Mouse (Mus musculus): ENCODE measurements around the gene A630076J17Rik. TPM values are rescaled to one million over a fixed set of nuclear protein-coding genes. Genes with fewer than 3 reads are reported as not detected.

A630076J17Rik gene
- not detected for polyA plus RNA-seq (2015; fragmentation: Illumina TruSeq; extraction: RNeasy Lipid Tissue Mini Kit (QIAGEN cat#74804); ENCODE audit: insufficient read depth, low replicate concordance)

GRCm38 (mm10) chr3:107230527-107230926, at the start of gene A630076J17Rik:
TSS of gene A630076J17Rik (plus strand) at chr3:107230614.

GRCm38 (mm10) chr3:107182756-107183155, 47.7 kb upstream of the A630076J17Rik start, which contains the start of gene Kcna10:
TSS of gene Kcna10 (plus strand) at chr3:107183056.

GRCm38 (mm10) chr3:107221608-107222007, 8.8 kb upstream of the A630076J17Rik start, which contains the start of gene Cym:
TSS of gene Cym (minus strand) at chr3:107221732.

DNA sequence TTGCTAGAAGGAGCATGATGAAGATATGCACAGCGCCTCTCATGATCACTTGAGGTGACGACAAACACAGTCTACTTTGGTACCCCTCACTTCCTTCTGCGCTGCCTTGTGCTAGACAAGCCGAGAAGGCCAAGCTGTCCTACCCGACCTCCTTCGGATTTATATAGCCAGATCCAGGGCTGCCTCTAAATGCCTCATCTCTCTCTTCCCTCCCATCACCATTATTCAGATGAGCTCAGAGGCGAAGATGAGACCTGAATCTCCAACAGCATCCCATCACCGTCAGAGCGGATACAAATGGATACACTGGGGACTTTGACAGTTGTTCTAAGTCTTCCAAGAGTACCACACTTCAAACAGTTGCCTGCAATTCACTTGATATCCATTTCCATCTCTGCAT, 9.2 kb downstream of the A630076J17Rik start, which contains the start of gene Prok1:
Gene Prok1, minus strand, starts transcription at position 101 of the 400 bp plus-strand sequence.

GRCm38 (mm10) chr3:107278479-107279269, 48.3 kb downstream of the A630076J17Rik start, which contains the start of gene Lamtor5:
TSS of gene Lamtor5 (plus strand) at chr3:107278858.

Other genes with a start within 250 kb of the A630076J17Rik start
- gene Kcna3, start 194.4 kb upstream of the A630076J17Rik start, polyA plus RNA-seq (2015; fragmentation: Illumina TruSeq; extraction: RNeasy Lipid Tissue Mini Kit (QIAGEN cat#74804); ENCODE audit: insufficient read depth, low replicate concordance), result 11.1 TPM
- 10.8 TPM for gene Kcna2, start 129.5 kb upstream of the A630076J17Rik start, polyA plus RNA-seq (2015; fragmentation: Illumina TruSeq; extraction: RNeasy Lipid Tissue Mini Kit (QIAGEN cat#74804); ENCODE audit: insufficient read depth, low replicate concordance)
- not detected for gene Kcna10, start 47.6 kb upstream of the A630076J17Rik start, polyA plus RNA-seq (2015; fragmentation: Illumina TruSeq; extraction: RNeasy Lipid Tissue Mini Kit (QIAGEN cat#74804); ENCODE audit: insufficient read depth, low replicate concordance)
- 0.33 TPM for gene Cym, start 8.9 kb upstream of the A630076J17Rik start, polyA plus RNA-seq (2015; fragmentation: Illumina TruSeq; extraction: RNeasy Lipid Tissue Mini Kit (QIAGEN cat#74804); ENCODE audit: insufficient read depth, low replicate concordance)
- not detected for gene Prok1, start 9.1 kb downstream of the A630076J17Rik start, polyA plus RNA-seq (2015; fragmentation: Illumina TruSeq; extraction: RNeasy Lipid Tissue Mini Kit (QIAGEN cat#74804); ENCODE audit: insufficient read depth, low replicate concordance)
- gene Lamtor5, start 48.2 kb downstream of the A630076J17Rik start, polyA plus RNA-seq (2015; fragmentation: Illumina TruSeq; extraction: RNeasy Lipid Tissue Mini Kit (QIAGEN cat#74804); ENCODE audit: insufficient read depth, low replicate concordance), result 145 TPM
- gene Slc16a4, start 60.6 kb downstream of the A630076J17Rik start, polyA plus RNA-seq (2015; fragmentation: Illumina TruSeq; extraction: RNeasy Lipid Tissue Mini Kit (QIAGEN cat#74804); ENCODE audit: insufficient read depth, low replicate concordance), result 0.52 TPM
- 20.8 TPM for gene Rbm15, start 103.1 kb downstream of the A630076J17Rik start, polyA plus RNA-seq (2015; fragmentation: Illumina TruSeq; extraction: RNeasy Lipid Tissue Mini Kit (QIAGEN cat#74804); ENCODE audit: insufficient read depth, low replicate concordance)
- not detected for gene Kcnc4, start 228.9 kb downstream of the A630076J17Rik start, polyA plus RNA-seq (2015; fragmentation: Illumina TruSeq; extraction: RNeasy Lipid Tissue Mini Kit (QIAGEN cat#74804); ENCODE audit: insufficient read depth, low replicate concordance)

All from spleen, adult 10 weeks (tissue).